Mouse (Mus musculus) heart, embryonic 13.5 days (tissue): ENCODE measurements around the gene Klf2. TPM values are rescaled to one million over a fixed set of nuclear protein-coding genes. Genes with fewer than 3 reads are reported as not detected.

Source experiments
- ATAC-seq: fragments of 200-750 bp; cut with Nextera tagmentation; 2 replicates; pipeline ENCODE4 v1.8.0; 2017; ENCODE audit warnings: moderate TSS enrichment; ENCODE audit not compliant: insufficient number of reproducible peaks, low FRiP score, low TSS enrichment; ENCODE audit errors: extremely low read depth
- H3K27ac ChIP-seq: fragments of 300-500 bp; sonication (generic); replicated peaks from 2 replicates; pipeline ENCODE4 v1.5.1; 2015; ENCODE audit warnings: moderate library complexity, mild to moderate bottlenecking, inconsistent platforms
- H3K27me3 ChIP-seq: fragments of 300-500 bp; sonication (generic); replicated peaks from 2 replicates; pipeline ENCODE4 v1.6.1; 2015; ENCODE audit warnings: mild to moderate bottlenecking, inconsistent platforms
- H3K36me3 ChIP-seq: fragments of 300-500 bp; sonication (generic); 2 replicates; pipeline ENCODE4 v1.6.1; 2015; ENCODE audit warnings: mild to moderate bottlenecking, inconsistent platforms
- H3K4me1 ChIP-seq: fragments of 300-500 bp; sonication (generic); 2 replicates; pipeline ENCODE4 v1.6.1; 2015; ENCODE audit warnings: inconsistent platforms
- H3K4me2 ChIP-seq: fragments of 300-500 bp; sonication (generic); 2 replicates; pipeline ENCODE4 v1.6.1; 2015; ENCODE audit warnings: inconsistent platforms, mild to moderate bottlenecking, moderate library complexity
- H3K4me3 ChIP-seq: fragments of 300-500 bp; sonication (generic); 2 replicates; pipeline ENCODE4 v1.5.1; 2015; ENCODE audit warnings: moderate library complexity, mild to moderate bottlenecking, inconsistent platforms
- H3K9ac ChIP-seq: fragments of 300-500 bp; sonication (generic); 2 replicates; pipeline ENCODE4 v1.6.1; 2015; ENCODE audit warnings: inconsistent platforms, mild to moderate bottlenecking, moderate library complexity
- H3K9me3 ChIP-seq: fragments of 300-500 bp; sonication (generic); 2 replicates; pipeline ENCODE4 v1.6.1; 2016; ENCODE audit warnings: inconsistent platforms
- WGBS: fragments of 180-500 bp; shearing (Covaris S2); methylation state at CpG from one replicate; pipeline ENCODE4 v1.1.7; 2015; ENCODE audit warnings: mixed read lengths; 5-methylcytosine and 5-hydroxymethylcytosine counted together
- polyA plus RNA-seq: library from polyadenylated mRNA; unstranded; fragments of >200 nt; fragmentation: Nextera tagmentation; extraction: Ambion mirVana; gene quantifications from 2 replicates; pipeline ENCODE4 v1.2.1, GENCODE M21; 2015

Gene Klf2
- polyA plus RNA-seq, 1 experiment from 2014 or later: 15.1 TPM

DNA sequence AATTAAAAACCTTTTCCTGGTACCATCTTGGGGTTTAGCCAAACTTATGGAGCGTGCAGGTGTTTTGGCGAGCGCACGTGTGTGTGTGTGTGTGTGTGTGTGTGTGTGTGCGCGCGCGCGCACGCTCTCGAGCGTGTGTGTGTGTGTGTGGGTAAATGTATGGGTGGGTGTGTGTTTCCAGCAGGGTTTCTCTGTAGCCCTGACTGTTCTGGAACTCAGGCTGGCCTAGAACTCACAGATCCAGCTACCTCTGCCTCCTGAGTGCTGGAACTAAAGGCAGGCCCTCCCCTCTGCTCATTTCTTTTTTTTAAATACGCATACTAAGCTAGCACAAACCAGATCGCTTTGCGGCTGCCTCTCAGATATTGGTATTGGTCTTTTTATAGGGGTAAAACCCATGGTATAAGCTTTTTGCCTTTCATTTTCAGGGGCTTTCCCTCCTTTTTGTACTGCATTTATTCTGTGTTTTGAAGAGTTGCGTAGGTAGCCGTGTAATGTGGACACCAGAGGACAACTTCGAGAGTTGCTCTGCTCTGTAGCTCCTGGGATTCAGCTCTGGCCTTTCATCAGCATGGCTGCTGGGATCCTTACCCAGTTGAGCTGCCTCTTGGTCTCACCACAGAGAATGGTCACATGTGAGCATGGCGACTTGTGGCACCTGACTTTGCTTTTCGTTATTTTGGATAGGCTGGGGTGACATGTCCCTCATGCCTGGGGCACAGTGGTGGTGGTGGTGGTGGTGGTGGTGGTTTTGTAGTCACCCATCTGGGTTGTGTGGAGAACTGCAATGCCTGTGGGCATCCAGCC is 3.0 kb downstream of the Klf2 start:
- Histone ChIP-seq H3K4me2 (peak overlapping the region; percentile 95), H3K9me3 (no peaks in the 10 kb centered on the region), H3K36me3 (peaks cover 18% of the 10 kb centered on the region), H3K27ac (0 out of 2 replicates have a peak overlapping the region, but pooled peaks have one; percentile 5), H3K9ac (peak overlapping the region; percentile 91), H3K4me1 (peaks cover 64% of the 10 kb centered on the region), H3K27me3 (peaks cover 10% of the 10 kb centered on the region), H3K4me3 (peak overlapping the region; percentile 80)
- WGBS: 88% methylated on average over 20 of the region's 20 CpGs
- no peak for ATAC-seq

DNA sequence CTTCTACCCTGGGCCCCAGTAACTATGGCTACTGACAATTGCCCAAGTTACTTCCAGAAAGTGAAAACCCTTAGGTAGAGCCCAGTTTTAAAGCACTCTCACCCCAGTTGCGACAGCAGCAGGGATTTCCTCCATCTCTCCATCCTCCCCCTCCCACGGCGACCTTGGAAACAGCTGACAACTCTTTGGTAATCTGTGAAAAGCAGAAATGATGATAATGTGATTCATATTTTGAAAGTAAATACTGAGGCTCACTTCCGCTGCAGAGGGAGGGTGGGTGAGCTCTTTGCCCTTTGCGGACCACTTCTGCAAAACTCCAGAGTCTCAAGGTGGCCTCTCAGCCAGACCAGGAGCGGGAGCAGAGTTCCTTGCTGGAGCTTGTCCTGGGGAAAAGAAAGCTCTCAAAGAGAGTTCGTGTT is 3.6 kb downstream of the Klf2 start:
- peak overlapping the region; percentile 80 for H3K4me3 ChIP-seq
- peaks cover 59% of the 10 kb centered on the region for H3K4me1 ChIP-seq
- H3K27ac ChIP-seq: 0 out of 2 replicates have a peak overlapping the region, but pooled peaks have one; percentile 5
- H3K36me3 ChIP-seq: peaks cover 18% of the 10 kb centered on the region
- no peaks in the 10 kb centered on the region for H3K9me3 ChIP-seq
- no peak for ATAC-seq
- peak overlapping the region; percentile 95 for H3K4me2 ChIP-seq
- 63% methylated on average over 7 of the region's 7 CpGs for WGBS
- H3K9ac ChIP-seq: peak overlapping the region; percentile 91
- H3K27me3 ChIP-seq: peaks cover 10% of the 10 kb centered on the region

DNA sequence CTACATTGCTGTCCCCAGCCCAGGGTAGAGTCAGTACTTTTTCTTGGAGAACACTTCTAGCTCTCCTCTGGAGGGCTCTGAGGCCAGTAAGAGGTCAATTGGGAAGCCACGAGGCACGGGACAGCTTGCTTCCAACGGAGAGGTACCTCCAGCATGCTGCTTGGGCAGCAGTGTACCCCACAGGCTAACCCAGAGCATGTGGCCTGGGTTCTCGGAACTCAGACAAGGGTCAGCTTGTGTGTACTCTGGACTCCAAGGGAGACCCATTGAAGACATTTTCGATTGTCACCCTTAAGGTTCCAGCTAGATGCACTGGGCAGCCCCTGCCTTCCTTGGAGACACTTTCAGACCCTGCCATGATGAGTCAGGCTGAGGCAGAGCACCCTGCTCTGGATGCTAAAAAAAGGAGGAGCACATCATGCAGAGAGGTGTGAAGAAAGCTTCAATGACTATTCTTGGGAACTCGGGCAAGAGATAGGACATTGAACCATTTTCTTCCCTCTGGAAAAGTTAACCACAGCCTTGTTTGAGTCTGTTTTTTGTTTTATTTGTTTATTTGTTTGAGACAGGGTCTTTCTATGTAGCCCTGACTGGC is 4.4 kb downstream of the Klf2 start:
- 54% methylated on average over 6 of the region's 6 CpGs for WGBS
- H3K4me3 ChIP-seq: peak overlapping the region; percentile 80; the same call in 1 of the 2 replicates
- H3K9ac ChIP-seq: peak overlapping the region; percentile 29
- 0 out of 2 replicates have a peak overlapping the region, but pooled peaks have one; percentile 5 for H3K27ac ChIP-seq
- peaks cover 18% of the 10 kb centered on the region for H3K36me3 ChIP-seq
- H3K27me3 ChIP-seq: peaks cover 10% of the 10 kb centered on the region
- peak overlapping the region; percentile 95 for H3K4me2 ChIP-seq
- no peaks in the 10 kb centered on the region for H3K9me3 ChIP-seq
- ATAC-seq: no peak
- H3K4me1 ChIP-seq: peaks cover 53% of the 10 kb centered on the region

DNA sequence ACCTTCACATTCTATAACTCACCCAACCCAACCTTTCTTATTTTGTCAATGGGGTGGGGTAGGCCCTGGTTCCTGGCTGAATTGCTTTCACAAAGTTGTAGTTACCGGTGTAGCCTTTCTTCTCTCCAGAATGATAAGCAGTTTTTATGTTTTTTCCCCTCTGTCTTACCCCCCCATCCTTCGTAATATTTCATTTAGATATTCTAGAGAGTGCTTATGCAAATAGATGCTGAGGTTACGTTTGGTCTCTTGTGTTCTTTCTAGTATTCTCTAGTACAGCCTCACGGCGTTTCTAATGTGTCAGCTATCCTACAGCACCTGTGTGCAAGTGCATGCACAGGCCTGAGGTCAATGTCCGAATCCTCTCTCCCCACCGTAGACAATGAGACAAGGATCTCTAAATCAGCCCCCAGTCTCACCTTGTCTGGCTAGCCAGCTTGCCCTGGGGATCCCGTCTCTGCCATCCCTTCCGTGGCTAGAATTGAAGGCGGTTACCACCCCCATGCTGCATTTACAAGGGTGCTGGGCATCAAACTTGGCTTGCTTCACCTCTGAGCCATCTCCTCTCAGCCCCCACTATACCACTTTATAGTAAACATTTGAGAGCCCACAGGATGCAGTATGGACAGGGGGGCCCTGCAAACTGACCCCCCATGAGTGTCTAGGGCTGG is 5.3 kb downstream of the Klf2 start:
- no peaks in the 10 kb centered on the region for H3K9me3 ChIP-seq
- no peak overlapping the region for H3K4me2 ChIP-seq
- H3K9ac ChIP-seq: no peak overlapping the region
- H3K27me3 ChIP-seq: peaks cover 10% of the 10 kb centered on the region
- 76% methylated on average over 10 of the region's 10 CpGs for WGBS
- H3K27ac ChIP-seq: no peak overlapping the region
- H3K4me3 ChIP-seq: no peak overlapping the region
- no peak for ATAC-seq
- peaks cover 51% of the 10 kb centered on the region for H3K4me1 ChIP-seq
- H3K36me3 ChIP-seq: peaks cover 18% of the 10 kb centered on the region

DNA sequence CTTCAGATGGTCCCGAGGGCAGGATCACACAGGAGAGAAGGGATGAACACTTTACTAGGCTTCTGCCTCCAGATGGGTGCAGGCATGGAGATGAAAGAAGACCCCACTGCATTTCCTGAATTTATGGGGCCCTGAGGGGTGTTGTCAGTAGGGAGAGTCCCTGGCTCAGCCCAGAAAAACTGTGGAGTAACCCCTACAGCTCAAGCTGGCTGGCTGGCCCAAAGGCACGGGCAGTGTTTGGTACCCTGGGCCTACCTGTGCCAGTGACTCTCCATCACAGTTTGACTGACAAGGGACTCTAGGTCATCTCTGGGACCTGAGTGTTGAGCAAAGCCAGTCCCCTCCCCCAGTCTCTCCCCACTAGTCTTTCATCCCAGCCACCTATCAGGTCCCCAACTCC is 5.9 kb downstream of the Klf2 start:
- Histone ChIP-seq H3K4me3 (no peak overlapping the region), H3K27ac (no peak overlapping the region), H3K4me1 (peaks cover 46% of the 10 kb centered on the region), H3K4me2 (no peak overlapping the region), H3K27me3 (peaks cover 10% of the 10 kb centered on the region), H3K9ac (no peak overlapping the region), H3K36me3 (peaks cover 18% of the 10 kb centered on the region), H3K9me3 (no peaks in the 10 kb centered on the region)
- no peak for ATAC-seq
- WGBS: 69% methylated on average over 2 of the region's 2 CpGs

DNA sequence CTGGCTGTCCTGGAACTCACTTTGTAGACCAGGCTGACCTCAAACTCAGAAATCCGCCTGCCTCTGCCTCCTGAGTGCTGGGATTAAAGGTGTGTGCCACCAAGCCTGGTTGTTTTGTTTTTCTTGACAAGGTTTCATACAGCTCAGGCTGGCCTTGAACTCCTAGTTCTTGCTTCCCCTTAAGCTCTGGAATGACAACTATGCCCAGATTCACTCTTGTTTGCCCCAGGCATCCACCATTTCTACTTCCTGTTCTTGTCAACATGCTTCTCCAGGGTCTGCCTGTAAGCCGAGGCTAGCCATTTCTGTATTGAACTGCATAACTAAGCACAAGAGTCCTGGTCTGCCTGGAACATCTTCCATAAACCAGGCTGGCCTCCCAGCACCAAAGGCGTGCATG is 10.3 kb downstream of the Klf2 start:
- Histone ChIP-seq H3K4me1 (peaks cover 12% of the 10 kb centered on the region), H3K36me3 (no peaks in the 10 kb centered on the region), H3K4me2 (no peak overlapping the region), H3K9ac (no peak overlapping the region), H3K9me3 (no peaks in the 10 kb centered on the region), H3K4me3 (no peak overlapping the region), H3K27me3 (no peaks in the 10 kb centered on the region), H3K27ac (no peak overlapping the region)
- 82% methylated on average over 3 of the region's 3 CpGs for WGBS
- ATAC-seq: no peak

DNA sequence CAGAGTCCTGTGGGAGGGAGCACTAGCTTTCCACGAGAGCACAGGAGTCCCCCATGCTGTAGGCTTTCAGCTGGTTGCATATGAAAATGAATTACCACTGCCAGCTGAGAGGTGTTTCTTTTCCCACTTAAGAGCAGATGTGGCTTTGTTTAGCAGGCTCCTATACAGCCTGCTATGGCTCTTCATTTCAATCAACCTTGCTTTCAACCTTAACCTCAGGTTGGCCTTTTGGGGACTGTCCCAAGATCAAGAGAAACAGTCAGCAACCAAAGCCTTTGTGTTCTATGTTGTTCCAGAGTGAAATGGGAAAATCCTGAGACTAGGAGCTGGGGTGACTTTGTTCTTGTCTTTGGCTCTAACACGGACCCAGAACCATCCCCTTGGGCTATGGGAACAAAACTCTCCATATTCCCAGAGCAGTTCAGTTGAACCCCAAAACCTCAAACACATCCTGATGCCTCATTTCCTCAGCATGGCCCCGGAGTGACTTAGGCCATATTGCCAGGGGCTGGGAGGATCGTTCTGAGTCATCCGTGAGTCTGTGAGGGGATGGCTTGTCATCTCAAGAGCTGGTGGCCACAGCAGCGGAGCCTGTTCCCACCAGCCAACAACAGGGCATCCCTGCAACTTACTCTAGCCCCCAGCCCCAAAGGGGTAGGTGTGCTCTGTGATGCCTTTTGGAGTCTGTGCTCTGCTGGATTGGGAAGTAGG is 12.1 kb downstream of the Klf2 start:
- Histone ChIP-seq H3K4me3 (no peak overlapping the region), H3K9ac (no peak overlapping the region), H3K36me3 (peaks cover 11% of the 10 kb centered on the region), H3K4me1 (peaks cover 11% of the 10 kb centered on the region), H3K4me2 (no peak overlapping the region), H3K27me3 (no peaks in the 10 kb centered on the region), H3K9me3 (no peaks in the 10 kb centered on the region), H3K27ac (0 out of 2 replicates have a peak overlapping the region, but pooled peaks have one; percentile 12)
- ATAC-seq: no peak
- WGBS: 79% methylated on average over 6 of the region's 6 CpGs

DNA sequence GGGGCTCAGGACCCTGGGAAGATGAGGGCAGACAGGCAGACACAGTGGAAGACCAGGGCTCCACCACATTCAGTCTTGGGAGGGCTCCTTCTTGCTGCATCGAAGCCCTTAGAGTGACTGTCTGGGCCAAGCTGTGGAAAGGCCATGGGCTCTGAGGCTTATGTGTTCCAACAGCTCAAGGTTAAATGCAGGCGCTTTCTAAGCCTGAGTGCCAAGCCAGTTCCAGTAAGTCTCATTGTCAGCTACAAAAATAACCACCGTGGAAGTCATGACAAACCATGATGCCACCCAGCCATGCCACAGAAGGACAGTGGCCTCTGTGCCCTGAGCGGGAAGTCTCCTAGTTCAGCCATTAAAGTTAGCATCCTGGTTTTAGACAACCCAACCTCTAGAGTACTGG is 12.8 kb downstream of the Klf2 start:
- 68% methylated on average over 4 of the region's 4 CpGs for WGBS
- Histone ChIP-seq H3K9me3 (no peaks in the 10 kb centered on the region), H3K4me1 (peaks cover 6% of the 10 kb centered on the region; the same call in 1 of the 2 replicates), H3K4me2 (no peak overlapping the region), H3K27ac (0 out of 2 replicates have a peak overlapping the region, but pooled peaks have one; percentile 12), H3K4me3 (no peak overlapping the region), H3K9ac (no peak overlapping the region), H3K36me3 (peaks cover 15% of the 10 kb centered on the region), H3K27me3 (no peaks in the 10 kb centered on the region)
- ATAC-seq: no peak

DNA sequence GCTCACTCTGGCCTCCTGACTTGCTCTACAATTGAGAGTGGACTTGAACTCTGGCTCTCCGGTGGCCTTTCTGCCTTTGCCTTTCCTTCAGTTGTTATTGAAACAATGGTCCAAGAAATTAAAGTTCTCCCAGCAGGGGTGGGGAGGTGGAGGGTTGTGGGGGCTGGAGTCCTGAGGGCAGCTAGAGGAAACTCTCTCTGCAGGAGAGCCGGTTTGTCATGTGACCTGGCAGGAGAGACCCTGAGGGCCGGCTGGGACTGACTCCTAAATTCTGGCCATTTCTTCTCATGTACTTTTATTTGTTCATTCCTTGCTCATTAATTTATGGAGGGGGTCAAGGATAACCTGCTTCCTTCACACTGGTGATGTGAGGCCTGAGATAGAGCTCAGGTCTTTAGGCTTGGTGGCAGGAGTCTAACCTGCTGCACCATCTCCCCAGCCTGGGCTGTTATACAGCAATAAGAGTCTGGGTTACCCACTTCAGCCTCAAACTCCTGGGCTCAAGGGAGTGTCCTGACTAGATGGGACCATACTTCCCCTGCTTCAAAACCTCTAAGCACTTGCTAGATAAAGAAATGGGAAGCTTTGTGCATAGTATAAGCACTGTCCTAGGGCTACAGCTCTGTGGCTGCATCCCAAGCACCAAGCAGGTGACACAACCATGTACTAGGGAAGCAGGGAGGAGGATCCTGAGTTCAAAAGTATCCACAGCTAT is 14.8 kb downstream of the Klf2 start:
- Histone ChIP-seq H3K27ac (no peak overlapping the region), H3K4me3 (no peak overlapping the region), H3K9ac (no peak overlapping the region), H3K4me2 (no peak overlapping the region), H3K9me3 (no peaks in the 10 kb centered on the region), H3K36me3 (peaks cover 32% of the 10 kb centered on the region), H3K4me1 (peaks cover 6% of the 10 kb centered on the region; the same call in 1 of the 2 replicates), H3K27me3 (no peaks in the 10 kb centered on the region)
- no peak for ATAC-seq
- 47% methylated on average over 3 of the region's 3 CpGs for WGBS

DNA sequence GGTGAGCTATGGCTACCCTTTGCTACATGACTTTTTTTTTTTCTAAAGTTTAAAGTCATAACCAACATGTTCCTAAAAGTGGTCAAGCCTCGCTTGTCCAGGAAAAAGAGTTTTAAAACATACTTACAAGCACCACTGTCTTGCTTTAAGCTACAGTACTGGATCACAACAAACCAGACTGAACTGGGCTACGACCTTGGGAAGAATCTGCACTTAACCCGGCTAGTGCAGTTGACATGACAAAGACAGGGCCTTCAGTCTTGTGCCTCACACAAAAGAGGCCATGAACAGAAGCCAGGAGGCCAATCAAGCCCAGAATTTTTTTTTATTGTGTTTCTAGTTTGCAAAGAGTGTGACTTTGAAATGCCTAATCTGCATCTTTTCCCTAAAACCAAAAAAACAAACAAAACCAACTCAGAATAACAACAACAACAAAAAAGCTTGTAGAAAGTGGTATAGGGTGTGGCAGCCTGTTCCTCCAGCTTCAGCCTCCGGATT is 15.4 kb downstream of the Klf2 start:
- no peak for ATAC-seq
- WGBS: 58% methylated on average over 4 of the region's 4 CpGs
- H3K36me3 ChIP-seq: peaks cover 38% of the 10 kb centered on the region

More for the DNA sequence above, 15.4 kb downstream of the Klf2 start:
- no peaks in the 10 kb centered on the region for H3K9me3 ChIP-seq
- no peaks in the 10 kb centered on the region for H3K27me3 ChIP-seq
- no peak overlapping the region for H3K27ac ChIP-seq
- no peak overlapping the region for H3K4me2 ChIP-seq
- no peak overlapping the region for H3K4me3 ChIP-seq
- H3K9ac ChIP-seq: no peak overlapping the region
- H3K4me1 ChIP-seq: peaks cover 6% of the 10 kb centered on the region; the same call in 1 of the 2 replicates
